Mouse (Mus musculus): ENCODE results near the gene Atrip. TPM values are rescaled to one million over a fixed set of nuclear protein-coding genes. Genes with fewer than 3 reads are reported as not detected.

The Atrip gene
- polyA plus RNA-seq, 1 experiment from 2014 or later, result 27.8 TPM

- H3K4me3 ChIP-seq, result peak overlapping the region; percentile 34
Observed at GRCm38 (mm10) chr9:109054712-109055111, 19.2 kb downstream of the Atrip start.

GRCm38 (mm10) chr9:109053851-109054250 is 20.1 kb downstream of the Atrip start:
- Histone ChIP-seq H3K27ac (no peak overlapping the region), H3K9me3 (no peaks in the 10 kb centered on the region), H3K27me3 (no peaks in the 10 kb centered on the region), H3K4me1 (replicated peaks) (peaks cover 22% of the 10 kb centered on the region), H3K4me3 (no peak overlapping the region), H3K4me2 (no peak overlapping the region), H3K36me3 (peaks cover 28% of the 10 kb centered on the region), H3K9ac (no peak overlapping the region)
- 80% methylated on average over 6 of the region's 6 CpGs for WGBS
- ATAC-seq (ENCODE audit: low FRiP score), result no peak

More at GRCm38 (mm10) chr9:109054712-109055111, 19.2 kb downstream of the Atrip start:
- Histone ChIP-seq H3K27ac (peak overlapping the region; percentile 61), H3K4me2 (peak overlapping the region; percentile 56), H3K9ac (peak overlapping the region; percentile 65), H3K27me3 (no peaks in the 10 kb centered on the region), H3K36me3 (peaks cover 28% of the 10 kb centered on the region), H3K9me3 (no peaks in the 10 kb centered on the region), H3K4me1 (replicated peaks) (peaks cover 29% of the 10 kb centered on the region)
- ATAC-seq (ENCODE audit: low FRiP score), result peak; percentile 82
- WGBS, result 12% methylated on average over 7 of the region's 7 CpGs

- WGBS, result 84% methylated on average over 3 of the region's 3 CpGs
- H3K9me3 ChIP-seq, result no peaks in the 10 kb centered on the region
- ATAC-seq (ENCODE audit: low FRiP score), result no peak
- peaks cover 25% of the 10 kb centered on the region for H3K36me3 ChIP-seq
- no peaks in the 10 kb centered on the region for H3K27me3 ChIP-seq
- H3K27ac ChIP-seq, result no peak overlapping the region
- H3K9ac ChIP-seq, result no peak overlapping the region
- H3K4me2 ChIP-seq, result no peak overlapping the region
- peaks cover 17% of the 10 kb centered on the region for H3K4me1 ChIP-seq (replicated peaks)
- no peak overlapping the region for H3K4me3 ChIP-seq
Observed at GRCm38 (mm10) chr9:109053366-109053765, 20.6 kb downstream of the Atrip start.

GRCm38 (mm10) chr9:109052490-109053260 is 21.2 kb downstream of the Atrip start:
- no peak for ATAC-seq (ENCODE audit: low FRiP score)
- H3K4me3 ChIP-seq, result no peak overlapping the region
- peaks cover 18% of the 10 kb centered on the region for H3K36me3 ChIP-seq
- WGBS, result 90% methylated on average over 9 of the region's 9 CpGs
- no peak overlapping the region for H3K4me2 ChIP-seq
- peaks cover 12% of the 10 kb centered on the region for H3K4me1 ChIP-seq (replicated peaks)
- no peaks in the 10 kb centered on the region for H3K27me3 ChIP-seq
- no peak overlapping the region for H3K9ac ChIP-seq
- no peak overlapping the region for H3K27ac ChIP-seq
- H3K9me3 ChIP-seq, result no peaks in the 10 kb centered on the region

GRCm38 (mm10) chr9:109051651-109052489 is 22.1 kb downstream of the Atrip start:
- WGBS, result 90% methylated on average over 10 of the region's 10 CpGs
- no peak for ATAC-seq (ENCODE audit: low FRiP score)
- H3K4me1 ChIP-seq (replicated peaks), result peaks cover 12% of the 10 kb centered on the region
- peaks cover 10% of the 10 kb centered on the region for H3K36me3 ChIP-seq
- no peak overlapping the region for H3K27ac ChIP-seq
- H3K9ac ChIP-seq, result no peak overlapping the region
- no peak overlapping the region for H3K4me3 ChIP-seq
- H3K4me2 ChIP-seq, result no peak overlapping the region
- no peaks in the 10 kb centered on the region for H3K9me3 ChIP-seq
- H3K27me3 ChIP-seq, result no peaks in the 10 kb centered on the region

GRCm38 (mm10) chr9:109051011-109051501 is 22.9 kb downstream of the Atrip start:
- no peaks in the 10 kb centered on the region for H3K9me3 ChIP-seq
- ATAC-seq (ENCODE audit: low FRiP score), result no peak
- 94% methylated on average over 13 of the region's 13 CpGs for WGBS
- peaks cover 1% of the 10 kb centered on the region for H3K36me3 ChIP-seq
- no peak overlapping the region for H3K27ac ChIP-seq
- H3K4me3 ChIP-seq, result no peak overlapping the region
- H3K27me3 ChIP-seq, result no peaks in the 10 kb centered on the region
- no peak overlapping the region for H3K4me2 ChIP-seq
- H3K4me1 ChIP-seq (replicated peaks), result peaks cover 12% of the 10 kb centered on the region
- no peak overlapping the region for H3K9ac ChIP-seq

- no peak overlapping the region for H3K9ac ChIP-seq
- no peak overlapping the region for H3K4me2 ChIP-seq
- H3K4me1 ChIP-seq (replicated peaks), result peaks cover 11% of the 10 kb centered on the region
- no peaks in the 10 kb centered on the region for H3K36me3 ChIP-seq
- no peak overlapping the region for H3K4me3 ChIP-seq
- no peaks in the 10 kb centered on the region for H3K9me3 ChIP-seq
- H3K27me3 ChIP-seq, result no peaks in the 10 kb centered on the region
- no peak for ATAC-seq (ENCODE audit: low FRiP score)
- H3K27ac ChIP-seq, result no peak overlapping the region
- WGBS, result 90% methylated on average over 3 of the region's 3 CpGs
Observed at GRCm38 (mm10) chr9:109050674-109050997, 23.3 kb downstream of the Atrip start.

- Histone ChIP-seq H3K4me1 (replicated peaks) (peaks cover 6% of the 10 kb centered on the region), H3K9ac (no peak overlapping the region), H3K4me2 (no peak overlapping the region), H3K27ac (no peak overlapping the region), H3K4me3 (no peak overlapping the region), H3K9me3 (no peaks in the 10 kb centered on the region), H3K27me3 (no peaks in the 10 kb centered on the region), H3K36me3 (no peaks in the 10 kb centered on the region)
- WGBS, result 82% methylated on average over 9 of the region's 9 CpGs
- no peak for ATAC-seq (ENCODE audit: low FRiP score)
Observed at GRCm38 (mm10) chr9:109049996-109050673, 23.8 kb downstream of the Atrip start.

- no peaks in the 10 kb centered on the region for H3K36me3 ChIP-seq
- H3K4me3 ChIP-seq, result no peak overlapping the region
- H3K9ac ChIP-seq, result no peak overlapping the region
- no peaks in the 10 kb centered on the region for H3K27me3 ChIP-seq
- ATAC-seq (ENCODE audit: low FRiP score), result no peak
- 90% methylated on average over 7 of the region's 7 CpGs for WGBS
- no peak overlapping the region for H3K27ac ChIP-seq
- peaks cover under 1% of the 10 kb centered on the region for H3K4me1 ChIP-seq (replicated peaks)
- H3K9me3 ChIP-seq, result no peaks in the 10 kb centered on the region
- no peak overlapping the region for H3K4me2 ChIP-seq
Observed at GRCm38 (mm10) chr9:109049316-109049715, 24.6 kb downstream of the Atrip start.

GRCm38 (mm10) chr9:109046306-109046705 is 27.6 kb downstream of the Atrip start:
- no peak for ATAC-seq (ENCODE audit: low FRiP score)
- H3K4me1 ChIP-seq (replicated peaks), result no peaks in the 10 kb centered on the region
- H3K4me3 ChIP-seq, result no peak overlapping the region
- no peak overlapping the region for H3K9ac ChIP-seq
- no peaks in the 10 kb centered on the region for H3K36me3 ChIP-seq
- no peaks in the 10 kb centered on the region for H3K9me3 ChIP-seq
- 34% methylated on average over 5 of the region's 5 CpGs for WGBS
- H3K4me2 ChIP-seq, result no peak overlapping the region
- no peak overlapping the region for H3K27ac ChIP-seq
- H3K27me3 ChIP-seq, result no peaks in the 10 kb centered on the region

GRCm38 (mm10) chr9:109041351-109041750 is 32.6 kb downstream of the Atrip start:
- peaks cover 20% of the 10 kb centered on the region for H3K4me1 ChIP-seq (replicated peaks)
- H3K4me2 ChIP-seq, result no peak overlapping the region
- no peak overlapping the region for H3K9ac ChIP-seq
- no peaks in the 10 kb centered on the region for H3K9me3 ChIP-seq
- no peak for ATAC-seq (ENCODE audit: low FRiP score)
- no peak overlapping the region for H3K27ac ChIP-seq
- H3K4me3 ChIP-seq, result no peak overlapping the region
- no peaks in the 10 kb centered on the region for H3K36me3 ChIP-seq
- WGBS, result 73% methylated on average over 7 of the region's 7 CpGs
- 0 out of 2 replicates have a peak, but pooled peaks cover 5% of the 10 kb centered on the region for H3K27me3 ChIP-seq

GRCm38 (mm10) chr9:109040906-109041305 is 33.0 kb downstream of the Atrip start:
- Histone ChIP-seq H3K27ac (no peak overlapping the region), H3K4me2 (no peak overlapping the region), H3K9ac (no peak overlapping the region), H3K36me3 (no peaks in the 10 kb centered on the region), H3K9me3 (no peaks in the 10 kb centered on the region), H3K27me3 (0 out of 2 replicates have a peak, but pooled peaks cover 5% of the 10 kb centered on the region), H3K4me3 (no peak overlapping the region), H3K4me1 (replicated peaks) (peaks cover 20% of the 10 kb centered on the region)
- no peak for ATAC-seq (ENCODE audit: low FRiP score)
- WGBS, result 75% methylated on average over 6 of the region's 6 CpGs
